Mouse (Mus musculus) c-Kit-positive CD71-negative TER-119-negative erythroid progenitor cells, embryonic 14.5 days (primary cell): ENCODE data around the gene Galnt4.

Experiments
- DNase-seq: peaks from one replicate; pipeline ENCODE4 v3.0.0-alpha.2; 2013; ENCODE audit warnings: low read depth

The Galnt4 gene

GRCm38 (mm10) chr10:99115471-99116236 is 7.7 kb downstream of the Galnt4 start:
- DNase-seq, result no peak

DNA sequence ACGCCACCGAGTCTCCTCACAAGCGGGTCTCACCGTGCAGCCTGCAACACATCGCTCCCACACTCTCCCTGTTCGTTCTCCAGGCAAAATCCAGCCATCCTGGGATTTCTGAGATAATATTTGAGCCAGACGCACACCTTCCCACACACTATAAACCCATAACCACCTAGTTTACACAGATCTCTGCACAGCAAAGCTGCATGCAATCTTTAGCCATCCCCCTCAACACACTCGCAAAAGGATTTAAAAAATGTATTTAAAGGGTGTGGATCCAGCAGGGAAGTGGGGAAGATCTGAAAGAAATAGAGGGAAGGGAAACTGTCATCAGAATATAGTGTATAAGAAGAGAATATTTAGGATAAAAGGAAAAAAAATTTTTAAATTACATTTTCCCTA is 8.3 kb downstream of the Galnt4 start:
- no peak for DNase-seq

DNA sequence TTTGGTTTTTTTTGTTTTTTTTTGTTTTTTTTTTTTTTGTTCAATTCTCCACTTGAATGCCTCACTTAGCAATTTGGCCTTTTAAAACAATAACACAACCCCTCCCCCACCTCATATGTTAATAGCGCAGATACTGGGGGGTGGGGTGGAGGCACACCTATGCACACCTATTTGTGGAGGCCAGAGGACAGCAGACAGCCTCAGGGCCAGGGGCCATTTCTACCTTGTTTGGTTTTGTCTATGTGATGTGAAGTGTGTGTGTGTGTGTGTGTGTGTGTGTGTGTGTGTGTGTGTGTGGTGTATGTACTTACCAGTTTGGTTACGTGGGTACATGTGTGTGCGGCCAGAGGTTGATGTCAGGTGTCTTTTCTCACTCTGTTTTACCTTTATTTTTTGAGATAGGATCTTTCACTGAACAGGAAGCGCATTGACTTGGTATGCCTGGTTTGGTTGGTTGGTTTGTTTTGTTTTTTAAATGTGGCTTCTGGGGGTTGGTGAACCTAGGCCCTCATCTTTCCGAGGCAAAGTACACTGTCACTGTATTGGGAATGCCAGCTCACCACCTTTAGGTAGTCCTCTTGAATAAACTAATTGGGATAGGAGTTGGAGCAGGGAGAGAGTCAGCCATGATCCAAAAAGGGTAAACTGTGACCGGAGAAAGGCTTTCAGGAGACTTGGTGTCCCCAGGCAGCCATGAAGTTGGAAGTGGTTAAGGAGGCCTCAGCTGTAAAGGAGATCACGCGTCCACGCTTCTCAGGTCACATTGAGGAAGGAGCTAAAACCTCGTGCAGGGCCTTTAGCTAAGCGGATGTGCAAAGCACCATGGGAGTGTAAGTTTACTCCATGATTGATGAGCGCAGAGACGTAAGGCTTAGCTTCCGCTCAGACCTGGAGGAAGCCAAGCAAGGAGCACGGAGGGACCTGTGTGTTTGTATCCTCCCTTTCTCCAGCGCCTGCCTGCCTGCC is 9.0 kb downstream of the Galnt4 start:
- no peak for DNase-seq

GRCm38 (mm10) chr10:99117876-99118275 is 9.9 kb downstream of the Galnt4 start:
- DNase-seq, result no peak

DNA sequence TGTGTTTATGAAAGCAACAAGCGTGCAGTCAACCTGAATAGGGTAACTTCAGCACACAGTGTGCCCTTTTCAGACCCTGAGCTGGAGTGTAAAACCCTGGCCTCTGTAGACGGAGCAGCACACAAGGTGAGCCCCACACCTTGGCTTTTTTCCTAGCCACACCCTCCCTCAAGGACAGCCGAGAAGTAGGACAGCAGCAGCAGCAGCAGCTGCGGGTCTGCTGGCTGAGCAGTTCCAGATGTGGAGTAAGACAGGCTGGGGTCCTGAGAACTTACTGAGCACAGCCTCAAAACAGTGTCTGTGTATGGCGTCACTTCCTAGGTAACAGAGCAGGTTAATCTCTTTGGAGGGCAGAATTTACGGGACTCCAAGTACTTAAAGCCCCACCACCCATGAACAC is 10.7 kb downstream of the Galnt4 start:
- DNase-seq, result no peak

GRCm38 (mm10) chr10:99119471-99119870 is 11.5 kb downstream of the Galnt4 start:
- DNase-seq, result no peak

- no peak for DNase-seq
These were observed 18.3 kb downstream of the Galnt4 start, which contains the start of gene Phxr2 for GRCm38 (mm10) chr10:99126225-99126624. TSS of gene Phxr2 (minus strand) at chr10:99126325.

DNA sequence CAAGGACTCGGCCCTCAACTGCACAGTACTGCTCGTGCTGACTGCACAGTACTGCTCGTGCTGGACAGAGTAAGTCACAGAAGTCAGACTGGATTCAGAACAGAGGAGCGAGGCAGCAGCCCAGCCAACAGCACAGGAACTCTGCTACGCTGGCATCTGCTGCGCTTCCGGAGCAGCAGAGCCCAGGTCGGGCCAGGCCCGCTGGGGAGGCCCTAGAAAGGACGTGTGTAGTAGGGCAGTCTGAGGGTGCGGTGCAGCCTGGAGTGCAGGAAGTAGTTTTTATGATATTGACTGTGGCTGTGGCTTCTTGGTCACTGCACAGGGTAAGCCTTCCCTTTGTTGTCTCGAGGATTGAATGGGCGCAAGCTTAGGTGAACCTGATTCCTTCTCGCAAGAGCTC is 19.0 kb downstream of the Galnt4 start:
- no peak for DNase-seq

DNA sequence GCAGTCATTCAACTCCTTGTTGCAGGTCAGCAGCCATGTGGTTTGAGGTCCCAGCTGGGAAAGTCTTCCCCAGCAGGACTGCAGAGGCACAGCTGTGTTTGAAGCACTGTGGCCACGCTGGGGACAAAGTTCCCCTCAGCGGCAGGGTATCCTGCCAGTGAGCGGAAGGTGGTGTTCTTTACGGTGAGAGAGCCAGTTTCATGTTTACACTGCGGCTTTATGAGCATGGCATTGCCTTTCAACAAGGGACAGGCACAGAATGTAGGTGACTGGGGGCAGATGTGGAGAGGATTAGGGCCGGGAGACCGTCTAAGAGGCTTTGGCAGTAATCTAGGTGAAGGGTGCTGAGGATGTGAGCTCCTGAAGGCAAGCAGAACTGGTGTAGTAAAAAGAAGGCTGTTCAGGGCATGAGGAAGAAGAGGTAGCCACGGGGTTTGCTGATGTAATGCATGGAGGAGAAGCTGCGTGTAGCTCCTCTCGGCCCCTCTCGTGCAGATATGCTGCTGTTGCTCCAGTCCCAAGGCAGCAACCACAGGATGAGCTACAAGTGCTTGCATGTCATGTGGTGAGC is 19.8 kb downstream of the Galnt4 start:
- no peak for DNase-seq

- no peak for DNase-seq
These were observed 22.7 kb downstream of the Galnt4 start for GRCm38 (mm10) chr10:99130611-99131010.

DNA sequence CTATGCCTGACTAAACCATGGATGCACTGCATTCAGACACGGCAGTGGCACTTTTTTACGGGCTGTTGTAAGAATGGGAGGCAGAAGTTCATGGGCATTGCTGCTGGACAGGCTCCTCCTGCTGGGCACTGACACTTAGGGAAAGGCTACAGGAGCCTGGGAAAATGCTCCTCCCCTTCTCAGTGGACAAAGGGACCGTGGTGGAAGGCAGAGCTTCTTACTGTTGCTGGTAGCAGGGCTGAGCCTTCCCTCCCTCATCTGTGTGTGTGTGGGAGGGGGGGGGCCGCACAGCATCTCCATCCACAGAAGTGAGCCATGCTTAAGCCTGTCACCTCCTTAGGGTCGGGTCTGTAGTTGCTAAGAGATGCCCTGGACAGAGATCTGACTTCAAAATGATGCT is 23.3 kb downstream of the Galnt4 start:
- no peak for DNase-seq

GRCm38 (mm10) chr10:99132189-99132588 is 24.2 kb downstream of the Galnt4 start:
- DNase-seq, result no peak

DNA sequence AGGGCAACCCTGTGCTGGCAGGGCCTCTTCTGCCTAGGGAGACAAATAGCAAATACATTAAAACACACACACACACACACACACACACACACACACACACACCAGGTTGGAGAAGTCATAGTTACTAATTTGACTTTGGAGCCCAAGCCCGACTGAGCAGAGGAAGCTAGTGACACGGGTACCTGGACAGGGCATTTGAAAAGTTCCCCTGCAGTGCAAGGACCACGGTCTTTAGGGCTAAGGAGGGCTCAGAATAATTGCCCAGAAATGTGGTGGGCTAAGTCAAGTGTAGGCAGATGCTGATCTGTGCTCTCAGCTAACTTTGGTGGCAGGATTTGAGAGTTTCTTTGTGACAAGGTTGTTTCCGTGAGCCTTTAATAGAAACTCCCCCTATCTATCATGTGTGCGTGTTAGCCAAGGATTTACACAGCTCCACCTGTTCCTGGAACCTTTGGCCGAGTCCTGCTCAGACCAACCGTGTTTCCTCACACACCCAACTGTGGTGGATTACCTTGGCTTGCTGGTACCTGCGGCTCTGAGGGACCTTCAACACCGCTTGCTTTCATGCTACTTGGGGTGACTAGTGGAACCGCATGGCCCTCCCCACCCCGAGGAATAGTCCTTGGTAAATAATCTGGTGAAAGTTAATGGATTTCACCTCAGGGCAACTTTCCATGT is 24.8 kb downstream of the Galnt4 start:
- DNase-seq, result no peak

DNA sequence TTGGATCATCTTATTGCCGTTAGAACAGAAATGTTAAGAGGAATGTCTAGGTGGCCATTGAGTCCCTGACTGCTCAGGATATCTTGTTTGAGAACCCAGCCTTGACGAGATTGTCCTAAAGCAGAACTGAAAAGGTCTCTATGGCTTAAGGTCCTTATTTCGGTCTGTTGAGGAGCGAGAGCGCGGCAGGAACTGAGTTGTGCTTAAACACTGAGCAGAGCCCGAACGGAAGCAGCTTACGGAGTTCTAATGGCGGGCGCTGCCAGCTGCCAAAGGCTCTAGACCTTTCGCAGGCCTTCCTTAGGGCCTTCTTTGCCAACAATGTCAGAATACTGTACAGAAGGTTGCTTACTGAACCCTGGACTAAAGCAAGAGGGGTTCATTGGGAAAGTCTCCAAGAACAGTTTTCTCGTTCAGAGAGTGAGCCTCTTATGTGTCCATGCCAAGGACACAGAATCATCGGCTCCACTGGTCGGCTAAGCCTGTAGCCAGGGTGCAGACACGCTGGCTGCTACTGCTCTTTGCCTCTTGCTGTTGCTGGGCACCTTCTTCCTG is 25.4 kb downstream of the Galnt4 start:
- DNase-seq, result no peak

- DNase-seq, result no peak
These were observed 28.4 kb downstream of the Galnt4 start for GRCm38 (mm10) chr10:99136337-99136736.

- DNase-seq, result no peak
These were observed 37.7 kb downstream of the Galnt4 start for GRCm38 (mm10) chr10:99145611-99146010.

GRCm38 (mm10) chr10:99146596-99146995 is 38.6 kb downstream of the Galnt4 start:
- DNase-seq, result no peak

GRCm38 (mm10) chr10:99150016-99150415 is 42.1 kb downstream of the Galnt4 start:
- no peak for DNase-seq

DNA sequence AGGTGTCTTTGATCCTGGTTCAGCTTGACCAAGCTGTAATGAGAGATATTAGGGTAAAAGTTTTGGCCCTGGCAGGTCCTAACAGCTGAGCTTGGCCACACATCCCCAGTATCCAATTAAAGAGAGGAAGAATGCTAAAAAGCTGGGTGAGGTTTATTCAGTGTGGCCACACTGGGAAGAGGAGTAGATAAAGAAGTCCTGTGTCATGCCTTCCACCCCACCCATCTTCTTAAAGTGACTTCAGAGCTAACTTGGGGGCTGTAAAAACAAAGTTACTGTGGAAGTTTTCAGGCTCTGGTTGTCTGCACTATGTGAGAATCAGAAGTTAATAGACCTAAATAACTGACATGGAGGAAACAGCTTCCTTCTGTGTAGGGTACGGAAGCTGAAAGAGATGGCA is 43.6 kb downstream of the Galnt4 start:
- no peak for DNase-seq

DNA sequence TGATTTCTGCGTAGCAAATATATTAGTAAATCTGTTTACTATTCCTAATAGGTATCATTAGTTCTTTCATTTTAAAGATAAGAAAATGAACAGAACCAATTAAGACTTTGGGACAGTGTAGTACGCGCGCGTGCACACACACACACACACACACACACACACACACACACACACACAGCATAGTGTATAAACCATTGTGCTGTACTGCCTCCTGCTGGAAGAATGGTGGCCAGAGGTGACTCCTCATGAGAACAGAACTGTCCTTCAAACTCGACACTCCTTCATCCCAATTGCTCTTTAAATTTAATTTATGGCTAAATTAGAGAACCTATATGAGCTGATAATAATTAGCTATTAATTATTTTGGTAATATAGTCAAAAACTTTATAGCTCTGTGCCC is 44.1 kb downstream of the Galnt4 start:
- no peak for DNase-seq

DNA sequence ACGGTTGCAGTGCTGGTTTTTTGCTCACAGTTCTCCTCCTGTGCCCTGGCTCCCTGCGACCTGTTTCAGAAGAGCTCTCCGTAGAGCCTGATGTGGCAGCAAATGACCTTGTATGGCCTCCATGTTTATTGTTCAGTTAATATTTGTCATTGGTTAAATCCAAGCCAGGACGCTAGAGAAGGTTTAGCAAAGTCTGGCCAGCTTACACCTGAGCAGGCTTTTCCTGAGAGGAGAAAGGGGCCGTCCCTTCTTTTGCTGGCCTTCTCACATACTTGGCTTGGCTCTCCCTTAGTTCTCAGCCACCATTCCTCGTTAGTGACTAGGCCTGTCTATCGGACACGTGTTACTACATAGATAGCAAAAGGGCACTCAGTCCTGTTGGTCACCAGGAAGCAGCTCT is 46.7 kb downstream of the Galnt4 start:
- DNase-seq, result no peak

- no peak for DNase-seq
These were observed 48.8 kb downstream of the Galnt4 start for GRCm38 (mm10) chr10:99156808-99157207.
